Mouse (Mus musculus) liver, embryonic 12.5 days (tissue): ENCODE results near the gene Cfdp1. TPM values are rescaled to one million over a fixed set of nuclear protein-coding genes. Genes with fewer than 3 reads are reported as not detected.

Experiments
- ATAC-seq: fragments of 200-750 bp; cut with Nextera tagmentation; 2 replicates; pipeline ENCODE4 v1.8.0; 2017; ENCODE audit warnings: moderate number of reproducible peaks, mild to moderate bottlenecking, moderate library complexity
- H3K27ac ChIP-seq: fragments of 300-500 bp; sonication (generic); 2 replicates; pipeline ENCODE4 v1.5.1; 2016; ENCODE audit warnings: mild to moderate bottlenecking
- H3K27me3 ChIP-seq: fragments of 300-500 bp; sonication (generic); replicated peaks from 2 replicates; pipeline ENCODE4 v1.6.1; 2016; ENCODE audit warnings: mild to moderate bottlenecking, moderate library complexity
- H3K36me3 ChIP-seq: fragments of 300-500 bp; sonication (generic); 2 replicates; pipeline ENCODE4 v1.6.1; 2016; ENCODE audit warnings: mild to moderate bottlenecking, moderate library complexity
- H3K4me1 ChIP-seq: fragments of 300-500 bp; sonication (generic); 2 replicates; pipeline ENCODE4 v1.6.1; 2016
- H3K4me2 ChIP-seq: fragments of 300-500 bp; sonication (generic); 2 replicates; pipeline ENCODE4 v1.6.1; 2016; ENCODE audit warnings: mild to moderate bottlenecking, moderate library complexity
- H3K4me3 ChIP-seq: fragments of 300-500 bp; sonication (generic); 2 replicates; pipeline ENCODE4 v1.5.1; 2016; ENCODE audit warnings: mild to moderate bottlenecking, moderate library complexity
- H3K9ac ChIP-seq: fragments of 300-500 bp; sonication (generic); 2 replicates; pipeline ENCODE4 v1.6.1; 2016; ENCODE audit warnings: mild to moderate bottlenecking, moderate library complexity
- H3K9me3 ChIP-seq: fragments of 300-500 bp; sonication (generic); replicated peaks from 2 replicates; pipeline ENCODE4 v1.6.1; 2016; ENCODE audit warnings: mild to moderate bottlenecking, moderate library complexity
- WGBS: fragments of 180-500 bp; shearing (Covaris S2); methylation state at CpG from one replicate; pipeline ENCODE4 v1.1.7; 2016; ENCODE audit not compliant: insufficient replicate concordance; 5-methylcytosine and 5-hydroxymethylcytosine counted together
- polyA plus RNA-seq: library from polyadenylated mRNA; unstranded; fragments of >200 nt; fragmentation: Nextera tagmentation; extraction: Ambion mirVana; gene quantifications from 2 replicates; pipeline ENCODE4 v1.2.1, GENCODE M21; 2016

Gene Cfdp1
- polyA plus RNA-seq, 1 experiment from 2014 or later, result 128 TPM

DNA sequence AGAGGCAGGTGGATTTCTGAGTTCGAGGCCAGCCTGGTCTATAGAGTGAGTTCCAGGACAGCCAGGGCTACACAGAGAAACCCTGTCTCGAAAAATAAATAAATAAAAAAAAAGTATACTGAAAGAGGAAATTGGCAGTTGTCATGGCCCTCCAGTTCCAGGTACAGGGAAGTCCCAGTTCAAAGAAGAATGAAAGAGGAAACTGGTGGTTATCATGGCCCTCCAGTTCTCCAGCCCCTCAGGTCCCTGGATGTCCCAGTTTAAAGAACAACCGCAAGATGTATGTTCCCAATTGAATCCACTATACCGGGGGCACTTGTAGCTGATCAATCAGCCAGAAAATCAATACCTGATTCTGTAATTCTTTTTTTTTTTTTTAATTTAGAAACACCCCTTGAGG lies 77.6 kb downstream of the Cfdp1 start:
- no peak for ATAC-seq
- H3K4me1 ChIP-seq, result peaks cover 26% of the 10 kb centered on the region

DNA sequence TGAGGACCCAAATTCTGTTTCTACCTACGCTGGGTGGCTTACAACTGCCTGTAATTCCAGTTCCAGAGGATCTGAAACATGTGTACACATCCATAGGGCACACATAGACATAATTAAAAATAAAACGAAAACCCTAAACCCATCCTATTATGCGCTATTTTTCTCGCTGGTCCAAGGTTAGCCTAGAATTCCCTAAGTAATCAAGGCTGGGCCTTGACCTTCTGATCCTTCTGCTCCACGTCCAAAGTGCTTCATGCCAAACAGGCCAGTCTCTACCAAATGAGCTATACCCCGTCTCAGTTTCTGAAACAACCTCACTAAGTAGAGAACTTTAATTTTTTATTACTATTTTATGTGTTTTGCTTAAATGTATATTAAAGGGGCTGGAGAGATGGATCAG lies 78.3 kb downstream of the Cfdp1 start:
- Histone ChIP-seq H3K4me1 (peaks cover 26% of the 10 kb centered on the region), H3K36me3 (peaks cover 84% of the 10 kb centered on the region), H3K4me2 (no peak overlapping the region), H3K27me3 (no peaks in the 10 kb centered on the region), H3K4me3 (no peak overlapping the region), H3K27ac (no peak overlapping the region), H3K9me3 (no peaks in the 10 kb centered on the region), H3K9ac (no peak overlapping the region)
- 85% methylated on average over 6 of the region's 6 CpGs for WGBS
- ATAC-seq, result no peak

More for the DNA sequence above, 77.6 kb downstream of the Cfdp1 start:
- Histone ChIP-seq H3K9me3 (no peaks in the 10 kb centered on the region), H3K4me2 (no peak overlapping the region), H3K27me3 (no peaks in the 10 kb centered on the region), H3K4me3 (no peak overlapping the region), H3K36me3 (peaks cover 77% of the 10 kb centered on the region), H3K9ac (no peak overlapping the region), H3K27ac (no peak overlapping the region)
- 66% methylated on average over 4 of the region's 4 CpGs for WGBS

DNA sequence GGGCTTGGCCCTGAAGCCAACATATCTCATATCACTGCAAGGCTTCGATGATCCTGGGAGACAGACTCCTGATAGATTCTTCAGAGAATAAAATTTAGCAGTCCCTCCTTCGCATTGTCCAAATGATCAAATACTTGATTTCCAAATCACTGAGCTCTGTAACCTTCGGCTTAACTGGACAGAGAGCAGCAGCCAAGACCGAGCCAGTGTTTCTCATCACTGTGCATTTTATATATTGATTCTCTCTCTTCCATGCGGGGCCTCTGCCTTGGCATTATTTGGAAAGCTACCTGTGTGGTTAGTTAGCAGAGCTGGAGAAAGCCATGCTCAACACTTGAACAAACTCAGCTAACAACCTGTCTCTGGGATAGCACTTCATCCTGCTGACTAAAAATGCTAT lies 80.6 kb downstream of the Cfdp1 start:
- no peak for ATAC-seq
- Histone ChIP-seq H3K4me3 (no peak overlapping the region), H3K27ac (no peak overlapping the region), H3K9ac (no peak overlapping the region), H3K36me3 (peaks cover 79% of the 10 kb centered on the region), H3K9me3 (no peaks in the 10 kb centered on the region), H3K27me3 (no peaks in the 10 kb centered on the region), H3K4me1 (peaks cover 28% of the 10 kb centered on the region), H3K4me2 (no peak overlapping the region)
- 82% methylated on average over 5 of the region's 5 CpGs for WGBS

DNA sequence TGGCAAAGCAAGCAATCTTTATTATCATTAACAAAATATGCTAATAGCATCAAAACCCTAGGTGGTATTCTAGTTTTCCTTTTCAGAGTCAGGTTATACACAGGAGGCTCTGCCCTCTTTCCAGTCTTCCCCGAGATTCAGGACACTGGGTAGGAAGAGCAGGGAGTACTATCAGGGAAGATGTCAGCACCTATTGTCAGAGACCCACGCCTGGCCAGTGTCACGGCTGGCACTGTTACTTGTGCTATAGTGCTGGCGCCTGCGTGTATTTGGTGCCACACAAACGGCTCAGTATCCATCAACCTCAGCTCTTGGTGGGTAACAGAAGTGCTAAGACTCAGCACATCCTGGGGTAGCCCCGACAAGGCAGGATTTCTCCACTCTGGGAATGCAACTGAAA lies 81.0 kb downstream of the Cfdp1 start:
- 80% methylated on average over 7 of the region's 7 CpGs for WGBS
- Histone ChIP-seq H3K4me1 (peaks cover 28% of the 10 kb centered on the region), H3K9ac (no peak overlapping the region), H3K27ac (no peak overlapping the region), H3K9me3 (no peaks in the 10 kb centered on the region), H3K27me3 (no peaks in the 10 kb centered on the region), H3K36me3 (peaks cover 82% of the 10 kb centered on the region), H3K4me3 (no peak overlapping the region), H3K4me2 (no peak overlapping the region)
- ATAC-seq, result no peak

DNA sequence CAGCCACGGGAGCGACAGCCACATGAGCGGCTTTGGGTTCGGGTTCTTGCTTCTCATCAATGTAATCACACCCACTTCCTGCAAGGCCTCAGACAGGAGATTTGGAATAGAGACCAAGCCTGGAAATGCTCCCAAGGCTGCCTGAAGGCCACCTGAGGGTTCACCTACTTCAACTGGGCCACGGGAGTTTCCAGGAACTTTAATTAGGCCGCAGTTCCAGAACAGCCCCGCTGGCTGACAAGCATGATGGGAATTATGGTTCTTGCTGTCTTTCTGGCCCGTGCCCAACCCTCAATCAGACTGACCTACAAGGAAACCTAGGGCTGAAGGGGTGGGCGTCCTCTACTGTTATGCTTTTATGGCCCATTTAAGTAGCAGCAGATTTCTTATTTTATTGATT lies 82.0 kb downstream of the Cfdp1 start:
- Histone ChIP-seq H3K4me3 (no peak overlapping the region), H3K36me3 (peaks cover 85% of the 10 kb centered on the region), H3K27ac (no peak overlapping the region), H3K4me1 (peaks cover 28% of the 10 kb centered on the region), H3K27me3 (no peaks in the 10 kb centered on the region), H3K9ac (no peak overlapping the region), H3K9me3 (no peaks in the 10 kb centered on the region), H3K4me2 (no peak overlapping the region)
- ATAC-seq, result no peak
- 85% methylated on average over 9 of the region's 9 CpGs for WGBS

DNA sequence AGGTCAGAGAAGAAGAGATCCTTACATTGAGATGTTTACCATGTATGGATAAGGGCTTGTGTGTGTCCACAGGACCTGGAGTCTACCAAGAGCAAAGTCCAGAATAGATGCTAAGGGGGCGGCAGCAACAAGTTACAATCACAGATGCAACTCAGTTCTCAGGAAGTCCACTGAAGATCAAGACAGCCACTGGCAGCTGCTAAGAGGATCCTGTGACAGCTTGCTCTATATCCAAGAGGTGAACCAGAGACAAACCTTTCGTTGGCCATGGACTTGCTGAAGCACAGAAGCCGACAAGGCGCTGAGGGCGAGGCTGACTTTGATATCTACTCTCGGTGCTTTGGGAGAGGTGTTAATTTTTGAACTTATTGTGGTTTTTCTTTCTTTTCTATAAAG lies 82.5 kb downstream of the Cfdp1 start:
- Histone ChIP-seq H3K4me1 (peaks cover 28% of the 10 kb centered on the region), H3K9me3 (no peaks in the 10 kb centered on the region), H3K4me3 (no peak overlapping the region), H3K4me2 (no peak overlapping the region), H3K36me3 (peaks cover 85% of the 10 kb centered on the region), H3K27ac (no peak overlapping the region), H3K27me3 (no peaks in the 10 kb centered on the region), H3K9ac (no peak overlapping the region)
- ATAC-seq, result no peak
- 86% methylated on average over 6 of the region's 6 CpGs for WGBS

DNA sequence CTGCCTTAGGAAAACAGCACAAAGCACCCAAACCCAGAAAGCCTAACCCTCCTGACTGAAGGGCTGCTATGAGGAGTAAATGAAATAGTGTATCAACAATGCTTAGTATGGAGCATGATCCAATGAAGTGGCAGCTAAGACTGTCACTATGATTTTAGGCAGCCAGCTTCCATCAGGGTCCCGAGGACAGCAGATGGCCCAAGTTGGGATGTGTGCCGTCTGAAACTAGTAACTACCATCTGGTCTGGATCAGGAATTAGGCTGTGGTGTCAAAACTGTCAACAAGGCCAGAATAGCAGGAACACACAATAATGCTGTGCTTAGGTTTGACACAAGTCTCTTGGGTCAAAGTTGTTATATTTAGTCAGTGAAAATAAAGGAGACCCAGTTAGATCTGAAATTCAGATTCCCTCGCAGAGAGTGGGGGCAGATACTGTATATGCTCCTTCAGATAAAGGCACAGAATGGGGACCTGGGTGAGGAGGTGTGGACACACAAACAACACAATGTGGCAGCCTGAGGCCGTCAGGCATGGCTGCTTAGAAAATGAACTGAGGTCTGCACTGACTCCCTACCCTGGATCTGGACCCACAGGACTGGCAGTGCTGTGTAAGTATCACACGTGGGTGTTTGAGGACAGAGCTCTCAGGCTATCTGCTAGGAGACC lies 83.0 kb downstream of the Cfdp1 start:
- H3K4me2 ChIP-seq, result no peak overlapping the region
- H3K4me1 ChIP-seq, result peaks cover 28% of the 10 kb centered on the region
- peaks cover 87% of the 10 kb centered on the region for H3K36me3 ChIP-seq
- no peaks in the 10 kb centered on the region for H3K27me3 ChIP-seq
- no peak for ATAC-seq
- H3K9me3 ChIP-seq, result no peaks in the 10 kb centered on the region
- H3K4me3 ChIP-seq, result no peak overlapping the region
- 68% methylated on average over 5 of the region's 5 CpGs for WGBS
- no peak overlapping the region for H3K9ac ChIP-seq
- no peak overlapping the region for H3K27ac ChIP-seq

DNA sequence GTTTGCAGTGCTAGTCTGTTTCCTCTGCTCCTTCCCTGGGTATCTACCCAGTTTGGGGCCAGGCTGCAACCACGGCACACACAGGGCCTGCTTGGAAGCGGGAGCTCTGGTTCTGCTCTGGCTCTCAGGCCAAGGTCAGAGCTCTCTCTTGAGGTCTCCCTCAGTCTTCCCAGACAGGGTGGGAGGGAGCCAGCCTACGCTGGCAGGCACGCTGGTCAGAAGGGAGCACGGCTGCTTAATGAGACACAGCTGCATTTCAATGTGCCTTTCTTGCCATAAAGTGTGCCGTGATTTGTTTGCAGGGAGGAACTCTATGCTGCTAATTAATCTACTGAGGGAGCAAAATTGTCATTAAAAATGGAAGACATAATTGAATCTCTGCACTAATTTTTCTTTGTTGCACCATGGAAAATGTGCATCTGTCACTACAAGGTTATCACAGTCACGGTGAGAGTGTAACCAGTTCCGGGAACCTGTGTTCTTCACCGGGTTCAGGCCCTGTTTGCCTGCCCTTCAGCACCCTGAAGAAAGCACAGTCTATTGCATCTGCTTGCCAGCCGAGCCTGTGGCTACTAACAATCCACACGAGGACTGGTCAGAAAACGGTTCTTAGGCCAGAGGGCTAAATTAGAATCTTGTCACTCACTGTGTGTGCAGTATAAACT lies 84.2 kb downstream of the Cfdp1 start:
- Histone ChIP-seq H3K4me2 (no peak overlapping the region), H3K9me3 (no peaks in the 10 kb centered on the region), H3K27me3 (no peaks in the 10 kb centered on the region), H3K36me3 (peaks cover 89% of the 10 kb centered on the region), H3K4me1 (peaks cover 27% of the 10 kb centered on the region), H3K4me3 (no peak overlapping the region), H3K9ac (no peak overlapping the region), H3K27ac (no peak overlapping the region)
- 77% methylated on average over 12 of the region's 12 CpGs for WGBS
- ATAC-seq, result no peak

DNA sequence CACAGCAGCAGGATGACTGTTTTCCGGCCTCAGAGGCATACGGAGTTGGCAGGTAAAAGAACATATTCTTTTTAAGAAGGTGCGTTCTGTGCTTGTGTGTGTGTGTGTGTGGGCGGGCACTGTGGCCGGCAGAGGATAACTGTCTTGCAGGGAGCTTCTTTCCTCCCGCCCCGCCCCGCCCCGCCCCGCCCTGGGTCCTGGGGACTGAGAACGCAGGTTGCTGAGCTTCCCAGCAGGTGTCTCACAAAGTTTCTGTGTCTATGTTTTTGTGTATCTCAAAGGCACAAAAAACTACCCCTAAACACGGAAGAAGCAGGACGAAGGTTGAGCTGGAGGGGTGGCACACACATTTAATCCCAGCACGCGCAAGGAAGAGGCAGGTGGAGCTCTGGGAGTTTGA lies 84.8 kb downstream of the Cfdp1 start:
- H3K9ac ChIP-seq, result no peak overlapping the region
- ATAC-seq, result no peak
- WGBS, result 63% methylated on average over 15 of the region's 15 CpGs
- H3K4me2 ChIP-seq, result no peak overlapping the region
- H3K4me1 ChIP-seq, result peaks cover 21% of the 10 kb centered on the region
- no peaks in the 10 kb centered on the region for H3K27me3 ChIP-seq
- no peak overlapping the region for H3K4me3 ChIP-seq
- H3K9me3 ChIP-seq, result no peaks in the 10 kb centered on the region
- no peak overlapping the region for H3K27ac ChIP-seq
- peaks cover 83% of the 10 kb centered on the region for H3K36me3 ChIP-seq

DNA sequence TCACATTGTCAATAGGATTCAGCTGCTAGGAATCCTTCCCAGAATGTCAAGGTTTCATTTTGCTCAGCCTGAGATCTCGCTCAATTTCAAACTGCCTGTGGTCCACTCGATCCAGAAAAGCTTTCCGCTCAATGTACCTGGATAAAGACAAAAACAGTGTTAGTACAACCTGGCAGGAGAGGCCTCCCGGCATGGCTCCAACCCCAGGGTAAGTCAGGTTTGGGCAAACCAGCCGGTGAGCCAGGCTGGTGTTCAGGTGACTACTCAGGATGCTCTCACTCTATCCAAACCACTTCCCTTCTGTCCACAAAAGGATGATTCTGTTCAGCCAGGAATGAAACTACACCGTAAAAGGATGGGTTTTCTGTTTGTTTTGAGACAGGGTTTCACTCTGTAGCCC lies 85.4 kb downstream of the Cfdp1 start:
- H3K27me3 ChIP-seq, result no peaks in the 10 kb centered on the region
- H3K9me3 ChIP-seq, result no peaks in the 10 kb centered on the region
- WGBS, result 78% methylated on average over 6 of the region's 6 CpGs
- peaks cover 14% of the 10 kb centered on the region for H3K4me1 ChIP-seq
- H3K9ac ChIP-seq, result no peak overlapping the region
- H3K4me2 ChIP-seq, result no peak overlapping the region
- no peak overlapping the region for H3K27ac ChIP-seq
- H3K36me3 ChIP-seq, result peaks cover 77% of the 10 kb centered on the region
- ATAC-seq, result no peak
- H3K4me3 ChIP-seq, result no peak overlapping the region

DNA sequence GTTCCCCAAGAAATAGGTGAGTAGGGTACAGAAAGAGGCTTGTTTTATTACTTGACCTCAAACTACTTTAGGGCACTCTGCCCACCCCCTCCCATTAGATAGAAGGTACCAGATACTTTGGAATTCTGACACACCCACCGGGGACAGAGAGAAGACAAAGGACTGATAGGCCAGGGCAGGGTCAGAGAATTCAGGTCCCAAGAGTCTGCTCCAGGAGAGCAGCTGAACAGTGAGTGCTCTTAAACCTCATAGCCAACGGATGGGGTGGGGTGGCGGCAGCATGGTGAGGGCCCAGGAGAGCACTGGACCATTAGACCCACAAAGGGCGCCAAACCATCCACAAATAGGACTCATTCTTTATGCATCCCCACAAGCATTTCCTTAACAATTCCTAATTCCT lies 88.5 kb downstream of the Cfdp1 start:
- Histone ChIP-seq H3K9me3 (no peaks in the 10 kb centered on the region), H3K4me1 (peaks cover 9% of the 10 kb centered on the region), H3K4me3 (no peak overlapping the region), H3K36me3 (peaks cover 50% of the 10 kb centered on the region), H3K27ac (no peak overlapping the region), H3K4me2 (no peak overlapping the region), H3K27me3 (no peaks in the 10 kb centered on the region), H3K9ac (no peak overlapping the region)
- no peak for ATAC-seq
- WGBS, result 81% methylated on average over 4 of the region's 4 CpGs

DNA sequence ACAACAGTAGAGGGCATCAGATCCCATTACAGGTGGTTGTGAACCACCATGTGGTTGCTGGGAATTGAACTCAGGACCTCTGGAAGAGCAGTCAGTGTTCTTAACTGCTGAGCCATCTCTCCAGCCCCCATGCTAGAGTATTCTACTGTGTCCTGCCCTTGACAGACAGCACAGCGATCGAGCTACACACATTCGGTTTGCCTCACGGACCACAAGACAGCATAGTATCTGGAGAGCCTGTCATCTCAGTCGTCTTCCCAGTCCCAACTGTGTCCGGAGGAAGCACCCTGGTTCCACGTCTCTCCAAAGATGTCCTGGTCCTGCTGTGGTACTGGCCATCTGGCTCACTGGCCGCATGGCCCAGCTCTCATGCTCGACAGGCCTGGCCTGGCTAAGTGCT lies 89.0 kb downstream of the Cfdp1 start:
- no peak overlapping the region for H3K9ac ChIP-seq
- WGBS, result 87% methylated on average over 9 of the region's 9 CpGs
- ATAC-seq, result no peak

DNA sequence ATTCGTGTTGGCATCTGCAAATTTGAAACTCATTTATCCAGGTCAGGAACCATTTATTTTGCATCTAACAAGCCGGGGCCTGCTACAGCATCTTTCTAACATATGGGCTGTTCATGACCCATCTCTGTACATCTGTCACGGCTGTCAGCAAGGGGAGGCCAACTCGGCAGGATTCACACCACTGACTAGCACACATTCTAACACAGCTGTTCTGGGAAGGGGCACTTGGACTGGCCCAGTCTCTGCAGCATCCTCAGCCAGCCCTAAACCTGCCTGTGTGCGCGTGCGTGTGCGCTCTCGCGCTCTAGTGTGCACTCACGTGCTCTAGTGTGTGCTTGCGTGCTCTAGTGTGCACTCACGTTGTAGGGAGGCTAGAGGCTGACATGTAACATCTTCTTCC lies 93.4 kb downstream of the Cfdp1 start:
- Histone ChIP-seq H3K27ac (no peak overlapping the region), H3K4me3 (no peak overlapping the region), H3K36me3 (peaks cover 8% of the 10 kb centered on the region), H3K27me3 (no peaks in the 10 kb centered on the region), H3K4me2 (no peak overlapping the region), H3K4me1 (no peaks in the 10 kb centered on the region), H3K9me3 (no peaks in the 10 kb centered on the region), H3K9ac (no peak overlapping the region)
- ATAC-seq, result no peak
- 82% methylated on average over 13 of the region's 13 CpGs for WGBS

More for the DNA sequence above, 89.0 kb downstream of the Cfdp1 start:
- no peak overlapping the region for H3K4me3 ChIP-seq
- peaks cover 9% of the 10 kb centered on the region for H3K4me1 ChIP-seq
- no peak overlapping the region for H3K27ac ChIP-seq
- H3K9me3 ChIP-seq, result no peaks in the 10 kb centered on the region
- peaks cover 49% of the 10 kb centered on the region for H3K36me3 ChIP-seq
- no peak overlapping the region for H3K4me2 ChIP-seq
- H3K27me3 ChIP-seq, result no peaks in the 10 kb centered on the region
